Mouse (Mus musculus): ENCODE measurements at regions not wholly inside any gene's neighbourhood (a gene's known extent, or its start where the extent isn't known, plus 50 kb on each side); places are given as distances from the start of the nearest gene placed in this dataset.

DNA sequence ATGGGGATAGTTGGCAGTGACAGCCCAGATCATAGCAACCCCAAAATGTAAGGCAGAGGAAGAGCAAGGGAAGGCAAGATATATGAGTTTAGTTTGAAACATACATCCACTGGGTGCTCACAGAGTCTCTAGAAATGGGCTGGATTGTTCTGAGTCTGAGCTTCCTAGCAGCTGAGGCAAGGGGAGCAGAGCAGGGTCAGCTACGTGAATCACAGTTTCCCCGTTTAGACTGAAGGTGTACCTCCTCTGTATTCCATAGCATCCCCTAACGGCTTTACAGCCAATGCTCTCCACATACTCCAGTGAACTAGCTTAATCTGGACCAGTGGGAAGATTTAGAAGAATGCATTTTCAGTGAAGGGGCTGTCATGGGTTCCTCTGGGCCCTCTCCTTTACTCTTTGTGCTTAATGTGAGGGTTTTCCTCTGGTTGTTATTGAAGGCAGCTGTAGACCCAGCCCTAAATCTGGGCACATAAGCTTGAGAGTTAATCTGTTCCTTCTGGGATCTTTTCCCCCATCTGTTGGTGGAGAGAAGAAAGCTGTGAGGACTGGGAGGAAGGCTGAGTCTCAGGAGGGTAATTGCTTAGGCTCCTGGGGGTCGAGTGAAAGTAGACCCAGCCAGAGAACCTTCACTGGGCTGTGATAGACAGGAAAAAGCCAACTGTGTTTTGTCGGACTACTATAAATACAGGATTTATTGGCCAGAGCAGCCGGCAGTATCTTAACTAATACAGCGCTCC, 411.8 kb upstream of the Klhl29 start:
- TF ChIP-seq CTCF (IDR thresholded peaks at IDR 0.05): no peak
- TF ChIP-seq POLR2A (IDR thresholded peaks at IDR 0.05; ENCODE audit: insufficient read depth, low read depth, low read length): no peak
- TF ChIP-seq EP300 (IDR thresholded peaks at IDR 0.05; ENCODE audit: insufficient read depth, low read depth, low read length): no peak

All from heart, adult 2 months (tissue).